Mouse (Mus musculus) heart, postnatal 0 days (tissue): ENCODE results near the gene 5730522E02Rik. TPM values are rescaled to one million over a fixed set of nuclear protein-coding genes. Genes with fewer than 3 reads are reported as not detected.
"Not testable (repeated sequence)": the region's sequence is repeated elsewhere in the genome, so short reads cannot be mapped to it uniquely, and the experiment has no call there.

Experiments used
- ATAC-seq: fragments of 200-750 bp; cut with Nextera tagmentation; 2 replicates; pipeline ENCODE4 v1.8.0; 2017; ENCODE audit warnings: low read depth, moderate number of reproducible peaks, moderate library complexity; ENCODE audit not compliant: insufficient read depth
- DNase-seq: peaks from one replicate; pipeline ENCODE4 v3.0.0-alpha.2; 2016; ENCODE audit warnings: low spot score
- H3K27ac ChIP-seq: fragments of 300-500 bp; sonication (generic); 2 replicates; pipeline ENCODE4 v1.5.1; 2014; ENCODE audit warnings: low read depth, mild to moderate bottlenecking
- H3K27me3 ChIP-seq: fragments of 300-500 bp; sonication (generic); 2 replicates; pipeline ENCODE4 v1.6.1; 2014; ENCODE audit warnings: low read length, mixed read lengths; ENCODE audit not compliant: control insufficient read depth, insufficient read depth
- H3K36me3 ChIP-seq: fragments of 300-500 bp; sonication (generic); replicated peaks from 2 replicates; pipeline ENCODE4 v1.6.1; 2014; ENCODE audit warnings: low read length, mixed read lengths; ENCODE audit not compliant: control insufficient read depth, insufficient read depth
- H3K4me1 ChIP-seq: fragments of 300-500 bp; sonication (generic); 2 replicates; pipeline ENCODE4 v1.6.1; 2014; ENCODE audit warnings: antibody characterized with exemption; ENCODE audit not compliant: control insufficient read depth, insufficient read depth
- H3K4me2 ChIP-seq: fragments of 300-500 bp; sonication (generic); 2 replicates; pipeline ENCODE4 v1.6.1; 2014; ENCODE audit warnings: low read depth, mild to moderate bottlenecking, low read length, moderate library complexity
- H3K4me3 ChIP-seq: fragments of 300-500 bp; sonication (generic); 2 replicates; pipeline ENCODE4 v1.5.1; 2014; ENCODE audit warnings: low read depth, low read length
- H3K9ac ChIP-seq: fragments of 300-500 bp; sonication (generic); replicated peaks from 2 replicates; pipeline ENCODE4 v1.6.1; 2014; ENCODE audit warnings: low read depth, low read length, mixed read lengths
- H3K9me3 ChIP-seq: fragments of 300-500 bp; sonication (generic); replicated peaks from 2 replicates; pipeline ENCODE4 v1.6.1; 2016; ENCODE audit warnings: low read length; ENCODE audit not compliant: control insufficient read depth
- CTCF ChIP-seq: IDR thresholded peaks from 2 replicates; pipeline ENCODE4 v1.5.1; 2016; ENCODE audit warnings: antibody characterized with exemption, control low read depth, low read depth
- EP300 ChIP-seq: IDR thresholded peaks from 2 replicates; pipeline ENCODE4 v1.6.1; 2016; ENCODE audit warnings: antibody characterized with exemption, low read depth
- WGBS: fragments of 180-500 bp; shearing (Covaris S2); extraction: QIAGEN DNeasy Blood & Tissue Kit; methylation state at CpG from one replicate; pipeline ENCODE4 v1.1.7; 2014; 5-methylcytosine and 5-hydroxymethylcytosine counted together
- polyA plus RNA-seq: library from polyadenylated mRNA; unstranded; fragments of >200 nt; fragmentation: Nextera tagmentation; extraction: Ambion mirVana; gene quantifications from 2 replicates; pipeline ENCODE4 v1.2.1, GENCODE M21; 2015
- total RNA-seq: library from RNA; depleted of rRNA; stranded (reverse); fragments of >200 nt; gene quantifications from 2 replicates; pipeline ENCODE4 v1.2.3, GENCODE M21; 2014; ENCODE audit warnings: low replicate concordance; rRNA removed

5730522E02Rik gene
- total RNA-seq (not detected in 2 replicates), polyA plus RNA-seq (0.52 and 1.1 TPM in 2 replicates)

DNA sequence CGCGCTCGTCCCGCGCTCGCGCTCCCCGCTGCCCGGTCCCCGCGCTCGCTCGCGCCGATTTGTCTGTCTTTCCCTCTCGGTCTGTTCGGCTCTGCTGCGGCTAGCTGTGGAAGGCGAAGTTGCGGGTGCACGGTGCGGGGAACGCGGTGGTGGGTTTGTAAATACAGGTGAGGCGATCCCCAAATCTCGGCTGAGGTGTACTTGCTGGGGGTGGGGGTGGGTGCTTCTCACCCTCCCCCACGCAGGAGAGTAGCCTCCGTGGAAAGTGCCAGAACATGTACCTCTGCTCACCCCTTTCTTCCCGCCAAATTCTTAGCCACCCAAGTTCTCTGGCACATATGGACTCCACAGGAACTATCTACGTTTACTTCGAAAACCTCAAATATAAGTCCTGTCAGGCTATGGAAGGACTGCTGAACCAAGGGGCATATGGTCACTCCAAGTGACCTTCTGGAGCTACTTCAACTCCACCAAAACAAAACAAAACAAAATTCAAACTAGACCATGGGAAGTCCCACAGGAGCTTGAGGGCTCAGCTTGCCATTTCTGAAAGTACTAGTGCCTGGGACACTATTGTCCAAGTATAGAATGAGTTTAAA, at the start of gene 5730522E02Rik:
TSS of gene 5730522E02Rik (minus strand) at position 182 of the 599 bp plus-strand sequence.
- ATAC-seq (peak; percentile 33), DNase-seq (peak; percentile 19)
- Histone ChIP-seq H3K4me3 (peak within 1 kb of the TSS; percentile 68), H3K4me2 (peak within 1 kb of the TSS; percentile 72), H3K36me3 (no peaks in the 10 kb centered on the region), H3K9ac (peak within 1 kb of the TSS; percentile 78), H3K9me3 (no peaks in the 10 kb centered on the region), H3K27me3 (no peaks in the 10 kb centered on the region), H3K27ac (peak within 1 kb of the TSS; percentile 82), H3K4me1 (no peaks in the 10 kb centered on the region)
- TF ChIP-seq EP300, result no peak
- TF ChIP-seq CTCF, result no peak
- WGBS, result 3% methylated on average over 26 of the region's 31 CpGs

DNA sequence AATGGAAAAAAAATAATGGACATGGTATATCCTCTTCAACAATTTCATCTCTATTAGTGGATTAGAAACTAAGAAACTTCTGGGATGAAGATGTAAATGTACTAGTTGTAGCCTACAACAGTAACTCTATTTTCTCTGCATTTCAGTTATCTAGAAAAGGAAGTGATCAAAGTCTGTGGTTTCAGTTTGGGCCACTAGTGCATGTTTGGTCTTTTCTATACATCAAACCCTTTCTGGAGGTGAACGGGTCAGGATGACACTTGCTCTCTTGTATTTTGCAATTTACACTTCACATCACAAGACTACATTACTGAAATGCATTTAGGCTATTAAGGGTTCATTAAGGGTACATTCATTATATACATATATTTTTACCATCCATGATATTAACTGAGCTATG, 26.0 kb upstream of the 5730522E02Rik start:
- H3K4me3 ChIP-seq, result no peak overlapping the region
- no peak overlapping the region for H3K9ac ChIP-seq
- no peak for DNase-seq
- no peak overlapping the region for H3K4me2 ChIP-seq
- H3K36me3 ChIP-seq, result no peaks in the 10 kb centered on the region
- WGBS, result 65% methylated on average over 1 of the region's 1 CpGs
- TF ChIP-seq EP300 (no peak), CTCF (no peak)
- no peaks in the 10 kb centered on the region for H3K27me3 ChIP-seq
- H3K4me1 ChIP-seq, result no peaks in the 10 kb centered on the region
- H3K27ac ChIP-seq, result no peak overlapping the region
- no peaks in the 10 kb centered on the region for H3K9me3 ChIP-seq
- ATAC-seq, result no peak

DNA sequence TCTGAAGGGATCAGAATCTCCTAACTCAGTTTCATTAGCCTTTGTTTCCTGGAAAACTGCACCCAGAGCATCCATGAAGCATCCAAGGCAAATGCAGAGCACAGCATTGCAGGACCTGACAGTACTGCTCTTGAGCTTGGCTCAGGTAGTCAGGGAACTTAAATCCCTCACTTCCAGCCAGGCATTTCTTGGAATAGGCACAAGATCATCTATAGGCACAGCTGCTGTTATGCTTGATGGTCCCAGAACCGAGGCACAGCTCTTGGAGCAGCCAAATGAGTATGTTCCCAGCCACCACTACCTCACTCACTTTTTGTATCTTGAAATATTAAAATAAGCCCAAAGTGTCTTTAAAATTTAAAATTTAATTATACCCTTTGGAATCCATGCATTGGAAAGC, 19.3 kb upstream of the 5730522E02Rik start:
- Histone ChIP-seq H3K27ac (no peak overlapping the region), H3K4me2 (no peak overlapping the region), H3K27me3 (no peaks in the 10 kb centered on the region), H3K9ac (no peak overlapping the region), H3K9me3 (no peaks in the 10 kb centered on the region), H3K4me3 (no peak overlapping the region), H3K36me3 (no peaks in the 10 kb centered on the region), H3K4me1 (no peaks in the 10 kb centered on the region)
- DNase-seq, result no peak
- no peak for TF ChIP-seq EP300
- TF ChIP-seq CTCF, result no peak
- ATAC-seq, result no peak
- 66% methylated on average over 1 of the region's 1 CpGs for WGBS

DNA sequence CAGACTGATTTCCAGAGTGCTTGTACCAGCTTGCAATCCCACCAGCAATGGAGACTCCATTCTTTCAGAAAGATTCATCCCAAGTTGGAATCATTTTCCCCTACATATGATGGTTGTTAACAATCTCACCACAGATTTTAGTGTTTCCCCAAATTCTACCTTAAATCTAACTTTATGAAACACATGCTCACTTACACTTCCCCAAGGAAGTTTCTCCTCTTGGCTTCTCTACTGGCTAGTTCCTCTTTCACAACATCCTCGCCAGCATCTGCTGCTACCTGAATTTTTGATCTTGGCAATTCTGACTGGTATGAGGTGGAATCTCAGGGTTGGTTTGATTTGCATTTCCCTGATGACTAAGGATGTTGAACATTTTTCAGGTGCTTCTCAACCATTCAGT, 3.1 kb upstream of the 5730522E02Rik start:
- H3K27me3 ChIP-seq, H3K9me3 ChIP-seq, H3K9ac ChIP-seq, ATAC-seq, H3K27ac ChIP-seq, DNase-seq, H3K4me2 ChIP-seq, H3K4me3 ChIP-seq, H3K36me3 ChIP-seq, H3K4me1 ChIP-seq: not testable (repeated sequence)
- WGBS, result 92% methylated on average over 1 of the region's 1 CpGs

DNA sequence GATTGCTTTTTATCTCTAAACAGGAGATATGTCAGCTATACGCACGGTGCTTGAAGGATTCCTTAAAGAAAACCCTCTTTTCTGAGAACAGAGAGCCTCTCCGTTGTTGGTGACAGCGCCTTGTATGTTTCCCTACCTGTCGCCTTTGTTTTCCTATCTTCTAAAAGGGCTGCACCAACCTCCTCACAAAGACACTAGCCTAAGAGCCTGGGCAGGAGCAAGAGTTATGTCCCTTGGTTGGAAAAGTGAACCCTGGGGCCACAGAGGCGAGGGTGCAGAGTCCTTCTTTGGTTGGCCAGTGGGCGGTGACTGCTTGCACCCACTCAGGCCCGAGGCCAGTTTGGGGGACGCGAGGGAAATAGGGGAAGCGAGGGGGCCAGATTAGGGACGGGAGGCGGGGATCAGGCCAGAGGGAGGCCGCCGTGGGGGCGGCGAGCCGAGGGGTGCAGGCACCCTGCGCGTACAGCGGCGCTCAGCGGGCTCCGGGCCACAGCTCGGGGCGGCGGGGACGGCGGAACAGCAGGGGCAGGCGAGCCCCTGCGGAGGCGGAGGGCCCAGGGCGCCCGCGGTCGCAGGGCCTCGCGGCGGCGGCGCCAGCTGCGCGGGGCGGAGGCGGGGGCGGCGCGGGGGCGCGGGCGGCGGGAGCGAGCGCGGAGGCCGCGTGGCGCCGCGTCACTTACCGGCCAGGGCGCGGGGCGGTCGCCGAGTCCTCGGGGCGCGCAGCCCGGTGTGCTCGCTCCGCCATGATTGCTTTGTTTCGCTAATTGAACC, 567 bp downstream of the 5730522E02Rik start:
- no peak for TF ChIP-seq EP300
- TF ChIP-seq CTCF, result no peak
- H3K9ac ChIP-seq, result peak overlapping the region; percentile 78
- peak overlapping the region; percentile 72 for H3K4me2 ChIP-seq
- WGBS, result 2% methylated on average over 43 of the region's 73 CpGs
- ATAC-seq (peak; percentile 93), DNase-seq (peak; percentile 43)
- H3K27me3 ChIP-seq, result no peaks in the 10 kb centered on the region
- H3K4me3 ChIP-seq, result peak overlapping the region; percentile 68
- H3K27ac ChIP-seq, result peak overlapping the region; percentile 82
- H3K9me3 ChIP-seq, result no peaks in the 10 kb centered on the region
- H3K36me3 ChIP-seq, result no peaks in the 10 kb centered on the region
- no peaks in the 10 kb centered on the region for H3K4me1 ChIP-seq
